Mouse (Mus musculus) adrenal gland, postnatal 36 days (tissue): ENCODE data around the gene Dhcr7. TPM values are rescaled to one million over a fixed set of nuclear protein-coding genes. Genes with fewer than 3 reads are reported as not detected.

Experiments used
- DNase-seq, 2 experiments: peaks; one replicate each; pipeline ENCODE4 v3.0.0; 2021; ENCODE audit warnings: mixed read lengths in 1 of 2
- long read RNA-seq, 2 experiments: library from polyadenylated mRNA; stranded (forward); transcript quantifications; one replicate each; pipeline ENCODE4 v2.0.0; 2021; ENCODE audit warnings: borderline sequencing depth in 2 of 2
- total RNA-seq, 2 experiments: library from RNA; stranded (reverse); gene quantifications; 2 replicates each; pipeline ENCODE4 v1.2.3; 2021

Gene Dhcr7
- 1,000 to 10,000 TPM in 1 of 2 experiments, 100 to 1,000 TPM in 1; 948 to 1,085 TPM for total RNA-seq
- long read RNA-seq, experiment 1, partial matches to known transcripts, result 472 of 506 reads
- long read RNA-seq, experiment 1, other reads (novel, unspliced or antisense), result 32 of 506 reads
- long read RNA-seq, experiment 2, partial matches to known transcripts, result 228 of 254 reads
- long read RNA-seq, experiment 2, other reads (novel, unspliced or antisense), result 26 of 254 reads

DNA sequence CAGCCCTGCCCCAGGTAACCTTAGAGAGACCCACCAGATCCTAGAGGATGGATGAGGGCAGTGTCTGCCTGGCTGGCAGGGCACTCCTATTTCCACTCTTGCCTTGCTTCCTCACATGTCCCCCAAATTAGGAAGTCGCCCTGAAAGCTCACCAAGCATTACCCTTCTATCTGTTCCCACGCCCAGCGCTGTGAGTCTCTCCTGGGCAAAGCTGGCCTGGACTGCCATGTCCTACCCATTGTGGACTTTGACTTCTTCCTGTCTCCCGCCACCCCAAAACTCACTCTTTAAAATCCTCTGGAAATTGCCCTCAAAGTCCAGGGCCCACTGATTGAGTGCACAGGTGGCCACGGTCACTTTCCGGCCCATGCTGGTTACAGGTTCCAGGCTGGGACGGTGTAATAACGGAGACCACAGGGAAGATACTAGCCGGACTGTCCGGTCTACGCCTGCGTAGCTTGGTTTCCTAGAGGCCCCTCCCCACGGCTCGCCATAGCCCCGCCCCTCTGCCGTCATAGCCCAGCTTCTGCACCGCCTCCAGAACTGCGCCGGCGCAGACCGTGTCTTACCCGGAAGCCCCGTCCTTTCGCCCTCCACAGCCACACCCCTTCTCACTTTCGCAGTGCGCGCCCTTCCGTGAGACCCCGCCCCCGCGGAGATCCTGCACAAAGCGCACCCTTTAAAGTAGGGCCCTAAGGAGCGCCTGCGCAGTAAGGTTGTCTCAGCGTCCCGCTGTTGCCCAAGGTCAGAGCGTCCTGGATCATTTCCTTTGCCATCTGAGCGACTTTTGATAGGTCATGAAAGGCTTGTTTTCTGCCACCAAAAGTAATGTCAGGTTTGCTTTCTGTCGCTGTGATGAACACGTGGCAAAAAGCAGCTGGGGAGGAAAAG, at the start of gene Dhcr7, which contains the start of gene Nadsyn1:
Dhcr7 (plus strand) TSS at position 771 of the 891 bp plus-strand sequence.
Nadsyn1 (minus strand) TSS at position 475 of the 891 bp plus-strand sequence.
- peak; percentile 100 for DNase-seq

GRCm38 (mm10) chr7:143776137-143776536, 46.8 kb upstream of the Dhcr7 start:
- no peak for DNase-seq

- no peak for DNase-seq
These were observed 45.6 kb upstream of the Dhcr7 start for GRCm38 (mm10) chr7:143777375-143777774.

- no peak for DNase-seq
These were observed 39.5 kb upstream of the Dhcr7 start for GRCm38 (mm10) chr7:143783378-143783995.

DNA sequence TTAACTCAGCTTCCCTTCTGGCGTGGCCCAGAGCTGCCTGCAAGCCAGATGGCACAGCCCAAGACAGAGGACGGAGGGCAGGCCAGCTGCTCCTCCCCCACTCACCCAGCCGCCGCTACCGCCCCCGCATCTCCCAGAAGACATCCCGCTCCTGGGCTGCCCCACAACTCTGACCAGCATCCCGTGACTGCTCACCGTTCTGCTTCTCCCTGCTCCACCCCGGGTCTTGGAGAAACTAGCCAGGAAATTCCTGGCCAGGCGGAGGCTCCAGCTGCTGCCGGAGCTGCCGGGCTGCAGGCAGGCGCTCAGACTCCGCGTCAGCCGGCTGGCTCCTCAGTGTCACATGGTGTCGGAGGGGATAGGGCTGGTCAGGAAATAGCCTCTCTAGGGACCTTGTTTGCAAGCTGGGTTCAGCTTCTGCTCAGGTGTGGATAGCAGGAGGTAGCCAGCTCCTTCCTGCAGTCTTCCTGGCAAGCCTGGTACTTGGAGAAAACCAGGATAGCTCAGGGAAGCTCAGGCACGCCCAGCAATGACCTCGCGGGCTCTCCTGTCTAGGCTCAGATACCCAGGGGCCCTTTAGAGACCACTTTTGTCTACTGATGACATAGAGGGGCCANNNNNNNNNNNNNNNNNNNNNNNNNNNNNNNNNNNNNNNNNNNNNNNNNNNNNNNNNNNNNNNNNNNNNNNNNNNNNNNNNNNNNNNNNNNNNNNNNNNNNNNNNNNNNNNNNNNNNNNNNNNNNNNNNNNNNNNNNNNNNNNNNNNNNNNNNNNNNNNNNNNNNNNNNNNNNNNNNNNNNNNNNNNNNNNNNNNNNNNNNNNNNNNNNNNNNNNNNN, 38.7 kb upstream of the Dhcr7 start, which contains the start of gene Mrgpre:
Mrgpre (minus strand) TSS at position 505 of the 834 bp plus-strand sequence.
- peak; percentile 77 to 80 for DNase-seq

DNA sequence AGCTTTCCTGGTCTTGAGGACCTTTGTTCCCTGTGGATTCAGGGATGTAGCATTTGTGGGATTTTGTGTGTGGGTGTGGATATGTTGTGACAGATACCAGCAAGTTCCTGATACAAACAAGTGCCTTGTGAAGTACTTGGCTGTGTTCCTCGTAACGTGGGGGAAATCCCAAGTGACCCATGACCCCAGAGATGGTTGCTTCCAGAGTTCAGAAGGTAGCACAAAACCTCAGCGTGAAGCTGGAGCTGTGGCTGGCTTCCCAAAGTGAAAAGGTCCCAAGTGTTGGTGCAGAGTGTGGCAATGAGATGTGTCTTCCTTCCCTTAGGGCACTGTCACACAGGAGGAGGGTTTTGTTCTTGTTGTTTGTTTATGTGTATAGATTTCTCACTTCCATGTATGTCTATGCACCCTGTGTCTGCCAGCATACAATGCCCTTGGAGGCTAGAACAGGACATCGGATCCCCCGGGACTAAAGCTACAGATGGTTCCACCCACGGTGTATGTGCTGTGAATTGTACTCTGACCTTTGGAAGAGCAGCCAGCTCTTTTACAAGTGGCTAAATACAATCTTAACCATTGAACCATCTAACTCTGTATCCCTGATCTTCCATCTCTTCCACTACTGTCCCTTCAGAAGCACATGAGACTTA, 30.5 kb upstream of the Dhcr7 start:
- DNase-seq, result no peak

GRCm38 (mm10) chr7:143793121-143793520, 29.8 kb upstream of the Dhcr7 start:
- DNase-seq, result peak; percentile 63 to 73

DNA sequence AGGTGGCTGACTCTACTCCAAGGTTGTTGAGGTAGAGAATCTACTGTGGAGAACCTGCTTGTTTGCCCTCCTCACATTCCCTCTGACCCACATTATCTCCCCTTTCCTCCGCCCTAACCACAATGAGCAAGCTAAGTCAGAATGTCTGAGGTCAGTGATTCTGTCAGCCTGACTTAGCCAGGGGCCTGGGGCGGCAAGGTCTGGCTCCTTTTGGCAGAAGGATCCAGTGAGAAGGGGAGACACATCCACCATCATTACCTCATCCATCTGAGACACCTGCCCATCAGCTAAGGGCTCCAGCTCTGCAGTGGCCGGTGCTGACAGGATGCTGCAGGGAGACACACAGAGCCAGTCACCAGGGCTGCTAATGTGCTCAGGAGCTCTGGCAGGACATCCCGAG, 24.2 kb upstream of the Dhcr7 start:
- DNase-seq, result no peak

- DNase-seq, result no peak
These were observed 22.2 kb upstream of the Dhcr7 start for GRCm38 (mm10) chr7:143800770-143801169.

DNA sequence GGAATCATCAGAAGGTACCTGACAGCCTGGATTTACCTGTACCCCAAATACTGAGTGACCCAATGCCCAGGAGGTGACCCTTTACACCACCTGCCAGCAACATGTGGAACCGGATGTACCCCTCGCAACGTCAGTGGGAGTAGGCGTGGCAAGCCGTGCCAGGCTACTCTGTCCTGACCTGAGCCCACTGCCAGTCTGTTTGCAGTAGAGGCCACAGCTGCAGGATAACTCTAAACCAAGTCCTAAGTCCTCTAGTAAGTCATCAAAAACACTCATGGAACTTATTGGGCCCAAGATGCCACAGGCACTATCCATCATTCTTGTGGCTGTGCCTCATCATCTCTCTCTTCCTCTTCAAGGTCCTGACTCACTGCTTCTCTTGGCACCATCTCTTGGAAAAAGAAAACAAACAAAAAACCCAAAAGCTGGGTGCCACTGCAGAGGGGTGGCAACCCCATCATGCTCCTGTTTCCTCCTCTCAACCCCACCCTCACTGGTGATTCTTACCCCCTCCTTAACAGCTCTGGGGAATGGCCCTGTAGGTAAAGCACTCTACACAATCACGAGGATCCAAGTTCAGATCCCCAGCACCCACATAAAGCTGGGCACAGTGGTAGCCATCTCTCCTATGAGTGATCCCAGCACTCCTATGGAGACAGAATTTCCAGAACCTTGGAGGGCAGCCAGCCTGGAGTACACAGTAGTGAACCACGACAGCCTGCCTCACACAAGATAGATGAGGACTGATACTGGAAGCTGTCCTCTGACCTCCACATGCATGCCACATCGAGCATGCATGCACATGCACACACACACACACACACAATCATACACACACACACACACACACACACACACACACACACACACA, 21.5 kb upstream of the Dhcr7 start:
- DNase-seq, result peak in 1 of 2 experiments; percentile 55

DNA sequence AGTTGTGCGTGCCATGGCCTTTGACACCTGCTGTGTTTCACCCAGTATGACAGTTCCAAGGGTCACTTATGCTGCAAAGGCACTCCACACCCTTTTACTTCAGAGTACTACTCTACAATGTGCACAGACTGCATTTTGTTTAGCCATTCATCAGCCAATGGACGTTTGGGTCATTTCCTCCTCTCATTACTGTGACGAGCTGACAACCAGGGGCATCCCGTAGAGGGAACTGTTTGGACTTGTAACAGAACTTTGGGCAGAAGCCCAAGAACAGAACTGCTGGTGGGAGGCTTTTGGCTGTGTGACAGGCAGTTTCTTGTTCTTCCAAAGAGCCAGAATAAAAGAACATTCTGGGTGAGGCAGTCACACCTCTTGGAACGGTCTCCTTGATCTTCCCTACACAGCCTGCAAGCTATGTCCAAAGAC, 17.7 kb upstream of the Dhcr7 start:
- no peak for DNase-seq

GRCm38 (mm10) chr7:143808909-143809308, 14.0 kb upstream of the Dhcr7 start:
- DNase-seq, result peak; percentile 38 to 45

- no peak for DNase-seq
These were observed 3.7 kb upstream of the Dhcr7 start for GRCm38 (mm10) chr7:143819201-143819600.

DNA sequence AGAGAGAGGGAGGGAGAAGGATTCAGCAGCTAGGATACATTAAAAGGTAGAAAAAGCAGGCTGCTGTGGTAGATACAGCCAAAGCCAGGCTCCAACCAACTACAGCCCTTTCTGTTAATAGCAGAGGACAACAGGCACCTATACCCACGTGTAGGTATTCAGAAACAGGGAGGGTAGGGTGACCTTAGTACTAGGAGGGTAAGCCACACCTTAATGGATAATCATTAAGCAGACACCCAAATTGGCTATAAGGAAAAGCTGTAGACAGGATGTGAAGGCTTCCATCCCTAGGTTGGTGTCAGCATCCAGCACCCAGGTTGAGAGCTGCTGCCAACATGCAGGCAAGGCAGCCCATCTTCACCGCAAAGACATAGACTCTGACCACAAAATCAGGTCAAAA, 1.7 kb upstream of the Dhcr7 start:
- no peak for DNase-seq

DNA sequence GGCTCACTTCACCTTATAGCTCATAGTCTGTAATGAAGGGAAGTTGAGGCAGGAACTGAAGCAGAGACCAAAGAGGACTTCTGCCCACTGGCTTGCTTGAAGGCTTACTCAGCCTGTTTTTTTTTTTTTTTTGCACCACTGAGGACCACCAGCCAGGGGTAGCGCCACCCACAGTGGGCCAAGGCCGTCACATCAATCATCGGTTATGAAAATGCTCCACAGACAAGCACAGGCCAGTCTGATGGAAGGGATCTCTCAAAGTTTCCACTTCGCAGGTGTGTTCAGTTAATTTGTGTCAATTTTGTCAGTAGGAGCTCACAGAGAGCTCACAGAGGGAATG, 291 bp downstream of the Dhcr7 start:
- DNase-seq, result peak in 1 of 2 experiments; percentile 33

DNA sequence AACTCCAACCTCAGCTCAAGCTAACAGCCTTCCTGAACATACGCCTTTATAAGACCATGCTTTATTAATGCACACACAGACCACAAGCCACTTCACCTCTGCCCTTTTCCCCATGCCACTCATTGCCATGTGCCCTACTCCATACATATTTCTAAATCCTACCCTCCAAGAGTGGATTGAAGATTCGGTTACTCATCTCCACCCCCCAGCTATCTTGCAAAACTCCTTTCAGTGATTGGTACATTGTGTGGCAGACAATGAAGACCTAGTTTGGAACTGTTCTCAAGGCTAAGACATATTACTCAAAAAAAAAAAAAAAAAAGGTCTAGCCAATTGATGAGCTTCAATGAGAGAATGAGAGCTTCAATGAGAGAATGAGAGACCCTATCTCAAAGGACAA, 4.0 kb downstream of the Dhcr7 start:
- DNase-seq, result no peak

GRCm38 (mm10) chr7:143829504-143830331, 6.8 kb downstream of the Dhcr7 start:
- peak; percentile 95 to 96 for DNase-seq

GRCm38 (mm10) chr7:143830399-143830798, 7.5 kb downstream of the Dhcr7 start:
- no peak for DNase-seq

GRCm38 (mm10) chr7:143832196-143832595, 9.3 kb downstream of the Dhcr7 start:
- peak; percentile 84 to 89 for DNase-seq
